Mouse (Mus musculus) lung, embryonic 14.5 days (tissue): ENCODE data around the gene Cenpp. TPM values are rescaled to one million over a fixed set of nuclear protein-coding genes. Genes with fewer than 3 reads are reported as not detected.

Experiments used
- ATAC-seq: fragments of 200-750 bp; cut with Nextera tagmentation; 2 replicates; pipeline ENCODE4 v1.8.0; 2017; ENCODE audit warnings: mild to moderate bottlenecking, moderate TSS enrichment, moderate library complexity; ENCODE audit not compliant: insufficient read depth
- DNase-seq: peaks from one replicate; pipeline ENCODE4 v3.0.0-alpha.2; 2015
- H3K27ac ChIP-seq: fragments of 300-500 bp; sonication (generic); 2 replicates; pipeline ENCODE4 v1.5.1; 2014; ENCODE audit warnings: low read depth, mild to moderate bottlenecking, moderate library complexity
- H3K27me3 ChIP-seq: fragments of 300-500 bp; sonication (generic); 2 replicates; pipeline ENCODE4 v1.6.1; 2014; ENCODE audit warnings: low read length, control low read depth; ENCODE audit not compliant: insufficient read depth
- H3K36me3 ChIP-seq: fragments of 300-500 bp; sonication (generic); 2 replicates; pipeline ENCODE4 v1.6.1; 2014; ENCODE audit warnings: control low read depth; ENCODE audit not compliant: insufficient read depth
- H3K4me1 ChIP-seq: fragments of 300-500 bp; sonication (generic); 2 replicates; pipeline ENCODE4 v1.6.1; 2014; ENCODE audit warnings: antibody characterized with exemption, control low read depth; ENCODE audit not compliant: insufficient read depth
- H3K4me2 ChIP-seq: fragments of 300-500 bp; sonication (generic); 2 replicates; pipeline ENCODE4 v1.6.1; 2014; ENCODE audit warnings: mild to moderate bottlenecking
- H3K4me3 ChIP-seq: fragments of 300-500 bp; sonication (generic); 2 replicates; pipeline ENCODE4 v1.5.1; 2014; ENCODE audit warnings: low read depth, low read length
- H3K9ac ChIP-seq: fragments of 300-500 bp; sonication (generic); 2 replicates; pipeline ENCODE4 v1.6.1; 2014
- H3K9me3 ChIP-seq: fragments of 300-500 bp; sonication (generic); 2 replicates; pipeline ENCODE4 v1.6.1; 2016; ENCODE audit warnings: low read depth, low read length, control low read depth
- CTCF ChIP-seq: IDR thresholded peaks from 2 replicates; pipeline ENCODE4 v1.5.1; 2016; ENCODE audit warnings: antibody characterized with exemption, low read depth
- WGBS: fragments of 180-500 bp; shearing (Covaris S2); extraction: QIAGEN DNeasy Blood & Tissue Kit; methylation state at CpG from one replicate; pipeline ENCODE4 v1.1.7; 2014; 5-methylcytosine and 5-hydroxymethylcytosine counted together
- polyA plus RNA-seq: library from polyadenylated mRNA; unstranded; fragments of >200 nt; fragmentation: Nextera tagmentation; extraction: Ambion mirVana; gene quantifications from 2 replicates; pipeline ENCODE4 v1.2.1, GENCODE M21; 2014

Gene Cenpp
- polyA plus RNA-seq, 1 experiment from 2014 or later: 40.0 TPM

GRCm38 (mm10) chr13:49549616-49550015, 103.0 kb downstream of the Cenpp start:
- no peaks in the 10 kb centered on the region for H3K4me1 ChIP-seq
- H3K36me3 ChIP-seq: no peaks in the 10 kb centered on the region
- no peaks in the 10 kb centered on the region for H3K9me3 ChIP-seq
- H3K4me3 ChIP-seq: no peak overlapping the region
- H3K27me3 ChIP-seq: no peaks in the 10 kb centered on the region
- ATAC-seq (no peak), DNase-seq (no peak)
- H3K4me2 ChIP-seq: no peak overlapping the region
- H3K9ac ChIP-seq: no peak overlapping the region
- whole genome bisulfite sequencing: 92% methylated on average over 3 of the region's 3 CpGs
- no peak overlapping the region for H3K27ac ChIP-seq
- TF ChIP-seq CTCF: no peak

GRCm38 (mm10) chr13:49547563-49548150, 104.9 kb downstream of the Cenpp start:
- Histone ChIP-seq H3K4me1 (no peaks in the 10 kb centered on the region), H3K36me3 (no peaks in the 10 kb centered on the region), H3K27me3 (no peaks in the 10 kb centered on the region), H3K9ac (no peak overlapping the region), H3K4me3 (no peak overlapping the region), H3K4me2 (no peak overlapping the region), H3K9me3 (no peaks in the 10 kb centered on the region), H3K27ac (no peak overlapping the region; the same call in 1 of the 2 replicates)
- 72% methylated on average over 1 of the region's 1 CpGs for WGBS
- no peak for DNase-seq
- no peak for ATAC-seq
- no peak for TF ChIP-seq CTCF

GRCm38 (mm10) chr13:49546517-49546916, 106.1 kb downstream of the Cenpp start:
- H3K9ac ChIP-seq: no peak overlapping the region
- no peaks in the 10 kb centered on the region for H3K4me1 ChIP-seq
- no peak for TF ChIP-seq CTCF
- H3K9me3 ChIP-seq: no peaks in the 10 kb centered on the region
- no peak overlapping the region for H3K4me2 ChIP-seq
- H3K27ac ChIP-seq: peak overlapping the region; percentile 32; the same call in 1 of the 2 replicates
- DNase-seq: peak; percentile 28
- WGBS: 51% methylated on average over 1 of the region's 1 CpGs
- H3K36me3 ChIP-seq: no peaks in the 10 kb centered on the region
- ATAC-seq: no peak; the same call in 1 of the 2 replicates
- no peaks in the 10 kb centered on the region for H3K27me3 ChIP-seq
- H3K4me3 ChIP-seq: no peak overlapping the region

- no peaks in the 10 kb centered on the region for H3K4me1 ChIP-seq
- H3K36me3 ChIP-seq: no peaks in the 10 kb centered on the region
- 56% methylated on average over 3 of the region's 3 CpGs for WGBS
- no peak overlapping the region for H3K9ac ChIP-seq
- H3K4me2 ChIP-seq: no peak overlapping the region
- no peak for TF ChIP-seq CTCF
- peak overlapping the region; percentile 36; the same call in 1 of the 2 replicates for H3K27ac ChIP-seq
- no peak for DNase-seq
- no peaks in the 10 kb centered on the region for H3K9me3 ChIP-seq
- no peak overlapping the region for H3K4me3 ChIP-seq
- no peak for ATAC-seq
- H3K27me3 ChIP-seq: no peaks in the 10 kb centered on the region
These were observed 106.9 kb downstream of the Cenpp start for GRCm38 (mm10) chr13:49545646-49546045.

GRCm38 (mm10) chr13:49544279-49544678, 108.3 kb downstream of the Cenpp start, which contains the start of gene Aspn:
Gene Aspn (plus strand): TSS chr13:49544443.
- Histone ChIP-seq H3K36me3 (no peaks in the 10 kb centered on the region), H3K9ac (no peak within 1 kb of the TSS), H3K27ac (peak within 1 kb of the TSS; percentile 12; the same call in 1 of the 2 replicates), H3K4me2 (no peak within 1 kb of the TSS), H3K9me3 (no peaks in the 10 kb centered on the region), H3K27me3 (no peaks in the 10 kb centered on the region), H3K4me1 (no peaks in the 10 kb centered on the region), H3K4me3 (no peak within 1 kb of the TSS)
- 43% methylated on average over 3 of the region's 3 CpGs for WGBS
- ATAC-seq: peak; percentile 49; the same call in 1 of the 2 replicates
- peak; percentile 82 for DNase-seq
- TF ChIP-seq CTCF: no peak

- no peak for DNase-seq
- Histone ChIP-seq H3K9ac (no peak overlapping the region), H3K36me3 (no peaks in the 10 kb centered on the region), H3K9me3 (no peaks in the 10 kb centered on the region), H3K27me3 (no peaks in the 10 kb centered on the region), H3K27ac (no peak overlapping the region), H3K4me2 (no peak overlapping the region), H3K4me1 (no peaks in the 10 kb centered on the region), H3K4me3 (no peak overlapping the region)
- TF ChIP-seq CTCF: no peak
- ATAC-seq: no peak
- 79% methylated on average over 1 of the region's 1 CpGs for WGBS
These were observed 113.9 kb downstream of the Cenpp start for GRCm38 (mm10) chr13:49538693-49539092.

GRCm38 (mm10) chr13:49536946-49537345, 115.6 kb downstream of the Cenpp start:
- no peaks in the 10 kb centered on the region for H3K9me3 ChIP-seq
- H3K36me3 ChIP-seq: no peaks in the 10 kb centered on the region
- no peaks in the 10 kb centered on the region for H3K4me1 ChIP-seq
- TF ChIP-seq CTCF: no peak
- WGBS: 97% methylated on average over 1 of the region's 1 CpGs
- H3K4me2 ChIP-seq: no peak overlapping the region
- H3K9ac ChIP-seq: no peak overlapping the region
- H3K27ac ChIP-seq: no peak overlapping the region
- no peaks in the 10 kb centered on the region for H3K27me3 ChIP-seq
- H3K4me3 ChIP-seq: no peak overlapping the region
- DNase-seq: no peak
- no peak for ATAC-seq
